20 mouse cellular contexts compared by ENCODE assay signal in the genomic region with DNA sequence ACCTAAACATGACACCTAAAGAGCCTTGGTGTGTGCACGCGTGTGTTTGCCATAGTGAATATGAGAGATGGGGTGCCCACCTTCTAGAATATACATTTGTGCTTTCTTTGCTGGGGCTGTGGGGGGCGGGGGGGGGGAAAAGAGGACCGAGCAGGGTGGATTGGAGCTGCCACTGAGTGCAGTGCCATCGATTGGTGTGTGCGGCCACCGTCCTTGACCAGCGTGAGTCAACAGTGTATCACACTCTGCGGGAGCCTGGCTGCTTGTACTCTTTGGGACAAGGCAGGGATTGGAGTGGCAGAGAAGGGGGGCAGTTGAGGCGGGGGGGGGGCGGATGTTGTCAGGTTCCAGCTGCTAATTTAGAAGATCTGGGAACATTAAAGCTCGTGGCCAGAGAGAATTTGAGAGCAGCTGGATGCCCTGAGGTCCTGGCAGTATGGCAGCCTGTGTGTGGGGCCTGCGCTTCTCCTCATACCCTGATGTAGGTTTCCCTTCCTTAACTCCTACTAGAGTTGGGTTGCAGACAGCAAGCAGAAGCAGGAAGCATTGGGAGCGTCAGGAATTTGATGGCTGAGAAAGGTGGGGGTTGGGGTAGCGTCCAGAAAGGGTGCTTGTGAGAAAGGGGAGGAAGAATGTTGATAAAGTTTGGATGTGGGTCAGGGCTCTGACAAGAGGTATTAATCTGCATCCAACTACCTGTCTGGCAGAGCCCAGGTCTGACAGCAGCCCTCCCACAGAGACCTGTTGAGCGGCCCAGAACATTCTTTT. TPM values are rescaled to one million over a fixed set of nuclear protein-coding genes. Genes with fewer than 3 reads are reported as not detected.
DNase-seq lines count a peak whose midpoint lies in the region; ATAC-seq lines count a peak whose summit lies in the region.
"Had no signal": no experiment of that assay in that cellular context is flagged by ENCODE, and none has a peak within 500 bp of the region (broad histone marks: within the 10 kb centered on the region; RNA-seq: fewer than 3 reads in every experiment).

No protein-coding gene starts in this region.

- 71% methylated on average over 16 of the region's 16 CpGs for WGBS in kidney, embryonic 15.5 days
- WGBS in liver, embryonic 13.5 days (ENCODE audit: insufficient replicate concordance) = 65% methylated on average over 16 of the region's 16 CpGs

- H3K4me3 ChIP-seq in kidney, embryonic 15.5 days (replicated peaks) = no peak overlapping the region
- H3K4me3 ChIP-seq in liver, embryonic 13.5 days (replicated peaks) = no peak overlapping the region
- H3K4me3 ChIP-seq: forebrain, embryonic 12.5 days; heart, adult 2 months; heart, embryonic 13.5 days; hindbrain, embryonic 12.5 days; midbrain, embryonic 15.5 days; neural tube, embryonic 12.5 days had no signal

- no peak overlapping the region for H3K4me2 ChIP-seq in kidney, embryonic 15.5 days
- no peak overlapping the region for H3K4me2 ChIP-seq in liver, embryonic 13.5 days
- H3K4me2 ChIP-seq: forebrain, embryonic 12.5 days; heart, embryonic 13.5 days; hindbrain, embryonic 12.5 days; midbrain, embryonic 15.5 days; neural tube, embryonic 12.5 days had no signal

- no peak for DNase-seq in kidney, adult 11 months
- peak; percentile 75 for DNase-seq in adrenal gland, postnatal 25 days
- DNase-seq in liver, embryonic 13.5 days = no peak
- DNase-seq in urinary bladder, postnatal 36 days (ENCODE audit: low spot score in 2 of 2) = no peak
- DNase-seq in thymus, postnatal 25 days = no peak
- DNase-seq: cerebellum, adult 18-20 months; cerebellum, postnatal 14 days; heart, adult 2 months; kidney, postnatal 4 days; retina, postnatal 1 day; right cerebral cortex, postnatal 25 days had no signal

- no peak overlapping the region for H3K9ac ChIP-seq in kidney, embryonic 15.5 days
- no peak overlapping the region for H3K9ac ChIP-seq in liver, embryonic 13.5 days
- H3K9ac ChIP-seq: forebrain, embryonic 12.5 days; heart, embryonic 13.5 days; hindbrain, embryonic 12.5 days; midbrain, embryonic 15.5 days; neural tube, embryonic 12.5 days had no signal

- ATAC-seq in kidney, embryonic 15.5 days (replicated peaks; ENCODE audit: low FRiP score) = peak; percentile 58; the same call in 1 of the 2 replicates
- ATAC-seq in liver, embryonic 13.5 days (ENCODE audit: low read depth) = peak; percentile 64
- ATAC-seq in erythroid progenitor cell, adult 5-6 weeks (replicated peaks; ENCODE audit: low FRiP score, poor library complexity, severe bottlenecking) = no peak
- ATAC-seq: intestine, postnatal 0 days; midbrain, embryonic 15.5 days had no signal

- H3K27me3 ChIP-seq in kidney, embryonic 15.5 days = peaks cover 59% of the 10 kb centered on the region
- H3K27me3 ChIP-seq in liver, embryonic 13.5 days = peaks cover 34% of the 10 kb centered on the region

- H3K4me1 ChIP-seq in kidney, embryonic 15.5 days = peaks cover 13% of the 10 kb centered on the region; the same call in 1 of the 2 replicates
- peaks cover 54% of the 10 kb centered on the region for H3K4me1 ChIP-seq in liver, embryonic 13.5 days (replicated peaks)
- H3K4me1 ChIP-seq: forebrain, embryonic 12.5 days; hindbrain, embryonic 12.5 days; midbrain, embryonic 15.5 days; neural tube, embryonic 12.5 days had no signal

- no peak overlapping the region for H3K27ac ChIP-seq in kidney, embryonic 15.5 days
- no peak overlapping the region; the same call in 1 of the 2 replicates for H3K27ac ChIP-seq in liver, embryonic 13.5 days
- H3K27ac ChIP-seq: forebrain, embryonic 12.5 days; heart, adult 2 months; heart, embryonic 13.5 days; hindbrain, embryonic 12.5 days; macrophage; midbrain, embryonic 15.5 days; neural tube, embryonic 12.5 days had no signal

- H3K9me3 ChIP-seq in kidney, embryonic 15.5 days (replicated peaks) = no peaks in the 10 kb centered on the region
- H3K9me3 ChIP-seq in liver, embryonic 13.5 days (replicated peaks) = no peaks in the 10 kb centered on the region
- H3K9me3 ChIP-seq: forebrain, embryonic 12.5 days; heart, embryonic 13.5 days; hindbrain, embryonic 12.5 days; midbrain, embryonic 15.5 days; neural tube, embryonic 12.5 days had no signal

- no peaks in the 10 kb centered on the region for H3K36me3 ChIP-seq in kidney, embryonic 15.5 days
- H3K36me3 ChIP-seq in liver, embryonic 13.5 days = peaks cover 7% of the 10 kb centered on the region; the same call in 1 of the 2 replicates
- H3K36me3 ChIP-seq: forebrain, embryonic 12.5 days; heart, embryonic 13.5 days; hindbrain, embryonic 12.5 days; midbrain, embryonic 15.5 days; neural tube, embryonic 12.5 days had no signal

RNA-seq across cellular contexts. Expression of a gene that starts 6.3 kb away (rescaled TPM):
- polyA plus RNA-seq in kidney, embryonic 15.5 days (2015; fragmentation: Nextera tagmentation; extraction: Ambion mirVana) = 17.4 and 19.9 TPM in 2 replicates
- total RNA-seq in adrenal gland, postnatal 25 days (2021) = 27.0 and 29.7 TPM in 2 replicates
- polyA plus RNA-seq in liver, embryonic 13.5 days (2015; fragmentation: Nextera tagmentation; extraction: Ambion mirVana) = 27.8 and 34.4 TPM in 2 replicates
- 21.3 and 21.8 TPM in 2 replicates for total RNA-seq in erythroid progenitor cell, adult 5-6 weeks (2015; ENCODE audit: low replicate concordance)
- total RNA-seq in erythroid progenitor cell, adult 5-6 weeks (2017; ENCODE audit: low replicate concordance) = 4.4 and 5.4 TPM in 2 replicates
